Mouse (Mus musculus) hindbrain, embryonic 10.5 days (tissue): ENCODE data around the gene Sec16a. TPM values are rescaled to one million over a fixed set of nuclear protein-coding genes. Genes with fewer than 3 reads are reported as not detected.

Source experiments
- polyA plus RNA-seq: library from polyadenylated mRNA; unstranded; fragments of >200 nt; fragmentation: Nextera tagmentation; extraction: Ambion mirVana; gene quantifications from 2 replicates; pipeline ENCODE4 v1.2.1, GENCODE M21; 2016

Sec16a gene
- polyA plus RNA-seq, 1 experiment from 2014 or later = 28.9 TPM

Other genes with a start within 250 kb of the Sec16a start
- gene Lhx3, start 236.9 kb downstream of the Sec16a start, polyA plus RNA-seq = 4.4 and 6.3 TPM in 2 replicates
- gene Qsox2, start 207.7 kb downstream of the Sec16a start, polyA plus RNA-seq = 19.1 and 20.4 TPM in 2 replicates
- gene Ccdc187, start 150.7 kb downstream of the Sec16a start, polyA plus RNA-seq = 0.10 and 0.20 TPM in 2 replicates
- 99.2 and 114 TPM in 2 replicates for gene Gpsm1, start 129.7 kb downstream of the Sec16a start, polyA plus RNA-seq
- 36.8 and 38.8 TPM in 2 replicates for gene Dnlz, start 93.1 kb downstream of the Sec16a start, polyA plus RNA-seq
- gene Card9, start 84.3 kb downstream of the Sec16a start, polyA plus RNA-seq = 0.62 and 1.1 TPM in 2 replicates
- gene Snapc4, start 64.6 kb downstream of the Sec16a start, polyA plus RNA-seq = 35.3 and 35.5 TPM in 2 replicates
- 136 and 141 TPM in 2 replicates for gene Entr1, start 55.9 kb downstream of the Sec16a start, polyA plus RNA-seq
- gene Pmpca, start 55.9 kb downstream of the Sec16a start, polyA plus RNA-seq = 132 and 139 TPM in 2 replicates
- 23.8 and 29.7 TPM in 2 replicates for gene Inpp5e, start 36.0 kb downstream of the Sec16a start, polyA plus RNA-seq
- 39.1 and 46.4 TPM in 2 replicates for gene Notch1, start 71.4 kb upstream of the Sec16a start, polyA plus RNA-seq
- gene Egfl7, start 134.8 kb upstream of the Sec16a start, polyA plus RNA-seq = 78.3 and 101 TPM in 2 replicates
- gene Gm20532, start 141.4 kb upstream of the Sec16a start, polyA plus RNA-seq = not detected in 2 replicates
- gene Agpat2, start 159.2 kb upstream of the Sec16a start, polyA plus RNA-seq = 12.3 and 13.5 TPM in 2 replicates
- gene Fam69b, start 183.2 kb upstream of the Sec16a start, polyA plus RNA-seq = 32.8 and 48.5 TPM in 2 replicates
- not detected in 2 replicates for gene Lcn4, start 226.1 kb upstream of the Sec16a start, polyA plus RNA-seq